Mouse (Mus musculus): ENCODE measurements around the gene Slc8a1. TPM values are rescaled to one million over a fixed set of nuclear protein-coding genes. Genes with fewer than 3 reads are reported as not detected.

Gene Slc8a1
- polyA plus RNA-seq, 1 experiment from 2014 or later: 8.1 TPM

GRCm38 (mm10) chr17:81616326-81616725, 121.9 kb downstream of the Slc8a1 start:
- no peak overlapping the region for H3K27ac ChIP-seq (ENCODE audit: low read depth)
- no peak for ATAC-seq (ENCODE audit: insufficient read depth)

GRCm38 (mm10) chr17:81615391-81615790, 122.8 kb downstream of the Slc8a1 start:
- ATAC-seq (ENCODE audit: insufficient read depth) (no peak), DNase-seq (peak; percentile 15)
- no peak for TF ChIP-seq CTCF (IDR thresholded peaks at IDR 0.05; ENCODE audit: low read depth)
- Histone ChIP-seq H3K9me3 (ENCODE audit: low read depth, low read length) (no peaks in the 10 kb centered on the region), H3K9ac (no peak overlapping the region), H3K27me3 (ENCODE audit: insufficient read depth, low read length) (no peaks in the 10 kb centered on the region), H3K4me2 (no peak overlapping the region), H3K36me3 (ENCODE audit: insufficient read depth) (no peaks in the 10 kb centered on the region), H3K4me1 (ENCODE audit: insufficient read depth) (no peaks in the 10 kb centered on the region), H3K27ac (ENCODE audit: low read depth) (no peak overlapping the region), H3K4me3 (ENCODE audit: low read depth, low read length) (no peak overlapping the region)
- 83% methylated on average over 8 of the region's 8 CpGs for WGBS

More at GRCm38 (mm10) chr17:81616326-81616725, 121.9 kb downstream of the Slc8a1 start:
- DNase-seq: peak; percentile 11
- H3K4me3 ChIP-seq (ENCODE audit: low read depth, low read length): no peak overlapping the region
- H3K27me3 ChIP-seq (ENCODE audit: insufficient read depth, low read length): no peaks in the 10 kb centered on the region
- H3K4me2 ChIP-seq: no peak overlapping the region
- no peak overlapping the region for H3K9ac ChIP-seq
- TF ChIP-seq CTCF (IDR thresholded peaks at IDR 0.05; ENCODE audit: low read depth): no peak
- 72% methylated on average over 4 of the region's 4 CpGs for WGBS
- no peaks in the 10 kb centered on the region for H3K36me3 ChIP-seq (ENCODE audit: insufficient read depth)
- no peaks in the 10 kb centered on the region for H3K4me1 ChIP-seq (ENCODE audit: insufficient read depth)
- H3K9me3 ChIP-seq (ENCODE audit: low read depth, low read length): no peaks in the 10 kb centered on the region

- 80% methylated on average over 3 of the region's 3 CpGs for WGBS
- no peaks in the 10 kb centered on the region for H3K27me3 ChIP-seq (ENCODE audit: insufficient read depth, low read length)
These were observed 130.7 kb downstream of the Slc8a1 start for GRCm38 (mm10) chr17:81607515-81607914.

GRCm38 (mm10) chr17:81606084-81606483, 132.1 kb downstream of the Slc8a1 start:
- Histone ChIP-seq H3K27ac (ENCODE audit: low read depth) (0 out of 2 replicates have a peak overlapping the region, but pooled peaks have one; percentile 81), H3K4me3 (ENCODE audit: low read depth, low read length) (no peak overlapping the region), H3K36me3 (ENCODE audit: insufficient read depth) (no peaks in the 10 kb centered on the region), H3K9me3 (ENCODE audit: low read depth, low read length) (no peaks in the 10 kb centered on the region), H3K27me3 (ENCODE audit: insufficient read depth, low read length) (no peaks in the 10 kb centered on the region), H3K4me1 (ENCODE audit: insufficient read depth) (0 out of 2 replicates have a peak, but pooled peaks cover 7% of the 10 kb centered on the region), H3K4me2 (no peak overlapping the region), H3K9ac (no peak overlapping the region)
- WGBS: 26% methylated on average over 2 of the region's 2 CpGs
- DNase-seq (peak; percentile 38), ATAC-seq (ENCODE audit: insufficient read depth) (no peak)
- no peak for TF ChIP-seq CTCF (IDR thresholded peaks at IDR 0.05; ENCODE audit: low read depth)

More at GRCm38 (mm10) chr17:81607515-81607914, 130.7 kb downstream of the Slc8a1 start:
- no peak for DNase-seq
- H3K4me2 ChIP-seq: no peak overlapping the region
- H3K4me1 ChIP-seq (ENCODE audit: insufficient read depth): 0 out of 2 replicates have a peak, but pooled peaks cover 7% of the 10 kb centered on the region
- H3K27ac ChIP-seq (ENCODE audit: low read depth): no peak overlapping the region
- H3K9me3 ChIP-seq (ENCODE audit: low read depth, low read length): no peaks in the 10 kb centered on the region
- no peak overlapping the region for H3K4me3 ChIP-seq (ENCODE audit: low read depth, low read length)
- no peak overlapping the region for H3K9ac ChIP-seq
- no peak for ATAC-seq (ENCODE audit: insufficient read depth)
- no peaks in the 10 kb centered on the region for H3K36me3 ChIP-seq (ENCODE audit: insufficient read depth)
- no peak for TF ChIP-seq CTCF (IDR thresholded peaks at IDR 0.05; ENCODE audit: low read depth)

GRCm38 (mm10) chr17:81605219-81605660, 132.9 kb downstream of the Slc8a1 start:
- no peaks in the 10 kb centered on the region for H3K9me3 ChIP-seq (ENCODE audit: low read depth, low read length)
- ATAC-seq (ENCODE audit: insufficient read depth): peak; percentile 89
- peak overlapping the region; percentile 81 for H3K27ac ChIP-seq (ENCODE audit: low read depth)

GRCm38 (mm10) chr17:81599072-81599471, 139.1 kb downstream of the Slc8a1 start:
- TF ChIP-seq CTCF (IDR thresholded peaks at IDR 0.05; ENCODE audit: low read depth): no peak
- 84% methylated on average over 2 of the region's 2 CpGs for WGBS
- no peaks in the 10 kb centered on the region for H3K36me3 ChIP-seq (ENCODE audit: insufficient read depth)
- ATAC-seq (ENCODE audit: insufficient read depth): no peak
- H3K27ac ChIP-seq (ENCODE audit: low read depth): no peak overlapping the region
- no peak overlapping the region for H3K4me2 ChIP-seq
- DNase-seq: no peak
- no peaks in the 10 kb centered on the region for H3K4me1 ChIP-seq (ENCODE audit: insufficient read depth)
- no peaks in the 10 kb centered on the region for H3K27me3 ChIP-seq (ENCODE audit: insufficient read depth, low read length)
- H3K9ac ChIP-seq: no peak overlapping the region
- no peak overlapping the region for H3K4me3 ChIP-seq (ENCODE audit: low read depth, low read length)
- no peaks in the 10 kb centered on the region for H3K9me3 ChIP-seq (ENCODE audit: low read depth, low read length)

More at GRCm38 (mm10) chr17:81605219-81605660, 132.9 kb downstream of the Slc8a1 start:
- Histone ChIP-seq H3K9ac (no peak overlapping the region), H3K4me3 (ENCODE audit: low read depth, low read length) (no peak overlapping the region), H3K4me1 (ENCODE audit: insufficient read depth) (0 out of 2 replicates have a peak, but pooled peaks cover 7% of the 10 kb centered on the region), H3K4me2 (no peak overlapping the region), H3K36me3 (ENCODE audit: insufficient read depth) (no peaks in the 10 kb centered on the region), H3K27me3 (ENCODE audit: insufficient read depth, low read length) (no peaks in the 10 kb centered on the region)
- WGBS: 20% methylated on average over 4 of the region's 4 CpGs
- TF ChIP-seq CTCF (IDR thresholded peaks at IDR 0.05; ENCODE audit: low read depth): no peak
- peak; percentile 82 for DNase-seq

GRCm38 (mm10) chr17:81589791-81590190, 148.4 kb downstream of the Slc8a1 start:
- Histone ChIP-seq H3K9ac (no peak overlapping the region), H3K27ac (ENCODE audit: low read depth) (no peak overlapping the region), H3K9me3 (ENCODE audit: low read depth, low read length) (no peaks in the 10 kb centered on the region), H3K27me3 (ENCODE audit: insufficient read depth, low read length) (no peaks in the 10 kb centered on the region), H3K4me1 (ENCODE audit: insufficient read depth) (no peaks in the 10 kb centered on the region), H3K36me3 (ENCODE audit: insufficient read depth) (no peaks in the 10 kb centered on the region), H3K4me3 (ENCODE audit: low read depth, low read length) (no peak overlapping the region), H3K4me2 (no peak overlapping the region)
- 73% methylated on average over 7 of the region's 7 CpGs for WGBS
- DNase-seq (no peak), ATAC-seq (ENCODE audit: insufficient read depth) (no peak)
- no peak for TF ChIP-seq CTCF (IDR thresholded peaks at IDR 0.05; ENCODE audit: low read depth)

Data from lung, embryonic 14.5 days (tissue).